Mouse (Mus musculus): ENCODE results near the gene Fndc5. TPM values are rescaled to one million over a fixed set of nuclear protein-coding genes. Genes with fewer than 3 reads are reported as not detected.

Fndc5 gene
- total RNA-seq (2023): not detected

GRCm38 (mm10) chr4:129136579-129137391, at the start of gene Fndc5:
Gene Fndc5, plus strand, starts transcription at chr4:129136999.

GRCm38 (mm10) chr4:129105356-129105755, 31.4 kb upstream of the Fndc5 start, which contains the start of gene Tmem54:
Gene Tmem54, plus strand, starts transcription at chr4:129105548.

GRCm38 (mm10) chr4:129121569-129122086, 15.2 kb upstream of the Fndc5 start, which contains the start of gene Hpca:
Gene Hpca, minus strand, starts transcription at chr4:129122036.

GRCm38 (mm10) chr4:129189542-129190519, 53.0 kb downstream of the Fndc5 start, which contains the start of the genes S100pbp and Yars:
Gene S100pbp, minus strand, starts transcription at chr4:129189727.
Gene Yars, plus strand, starts transcription at chr4:129189760.

Other genes with a start within 250 kb of the Fndc5 start
- gene Azin2, start 174.6 kb upstream of the Fndc5 start, total RNA-seq (2023): under 1 TPM; 0.46 to 0.49 TPM
- gene Ak2, start 145.0 kb upstream of the Fndc5 start, total RNA-seq (2023): 100 to 1,000 TPM; 106 to 111 TPM
- gene Rnf19b, start 78.7 kb upstream of the Fndc5 start, total RNA-seq (2023): 10 to 100 TPM; 79.7 to 84.0 TPM
- gene Tmem54, start 31.5 kb upstream of the Fndc5 start, total RNA-seq (2023): not detected
- not detected for gene Hpca, start 15.0 kb upstream of the Fndc5 start, total RNA-seq (2023)
- 10 to 100 TPM; 12.1 to 12.9 TPM for gene S100pbp, start 52.7 kb downstream of the Fndc5 start, total RNA-seq (2023)
- gene Yars, start 52.8 kb downstream of the Fndc5 start, total RNA-seq (2023): 10 to 100 TPM; 21.6 to 25.2 TPM
- gene C77080, start 124.4 kb downstream of the Fndc5 start, total RNA-seq (2023): not detected
- not detected for gene Sync, start 150.6 kb downstream of the Fndc5 start, total RNA-seq (2023)
- 100 to 1,000 TPM; 110 to 145 TPM for gene Rbbp4, start 198.4 kb downstream of the Fndc5 start, total RNA-seq (2023)
- gene Zbtb8os, start 198.7 kb downstream of the Fndc5 start, total RNA-seq (2023): 10 to 100 TPM; 23.7 to 24.7 TPM
- gene Zbtb8a, start 241.1 kb downstream of the Fndc5 start, total RNA-seq (2023): 1 to 10 TPM in 1 of 2 experiments, under 1 TPM in 1; 0.73 to 1.4 TPM

Data from neutrophil, adult 59 days (primary cell).